Mouse (Mus musculus) natural killer cell, adult 2 months (primary cell): ENCODE measurements around the gene Gm49601.

Source experiments
- DNase-seq, 2 experiments: peaks; one replicate each; pipeline ENCODE4 v3.0.0; 2022; ENCODE audit warnings: low spot score in 2 of 2

Gm49601 gene

DNA sequence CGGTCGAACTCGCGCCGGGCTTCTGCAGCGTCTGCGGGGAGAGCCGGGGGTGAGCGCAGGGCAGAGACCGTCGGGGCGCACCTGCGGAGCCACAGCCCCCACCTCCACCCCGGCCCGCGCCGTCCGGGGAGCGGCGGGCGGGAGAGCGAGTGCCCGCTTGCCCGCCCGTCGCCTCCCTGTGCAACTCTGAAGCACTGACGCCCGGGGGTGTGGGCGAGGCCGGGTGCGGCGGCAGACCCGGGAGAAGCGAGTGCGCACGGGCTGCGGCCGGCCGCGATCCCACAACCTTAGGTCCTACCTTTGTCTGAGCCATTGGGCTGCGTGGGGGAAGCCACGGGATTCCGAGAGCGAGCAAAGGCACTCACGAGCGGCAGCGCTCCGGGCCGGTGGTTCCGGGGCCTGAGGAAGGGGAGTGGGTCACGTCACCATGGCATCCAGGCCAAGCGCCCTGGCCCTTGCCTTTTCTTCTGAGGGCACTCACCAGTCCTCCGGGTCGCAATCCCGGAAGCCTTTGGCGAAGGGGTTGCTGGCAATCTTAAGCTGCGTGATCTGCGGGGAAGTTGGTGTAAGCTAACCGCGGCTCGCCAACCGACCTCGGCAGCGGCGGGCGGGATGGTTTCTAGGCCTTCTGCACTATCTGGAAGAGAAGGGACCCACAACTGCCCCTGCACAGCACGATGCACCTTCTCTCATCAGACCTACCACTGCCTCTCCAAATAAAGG lies 43.6 kb downstream of the Gm49601 start:
- no peak for DNase-seq

DNA sequence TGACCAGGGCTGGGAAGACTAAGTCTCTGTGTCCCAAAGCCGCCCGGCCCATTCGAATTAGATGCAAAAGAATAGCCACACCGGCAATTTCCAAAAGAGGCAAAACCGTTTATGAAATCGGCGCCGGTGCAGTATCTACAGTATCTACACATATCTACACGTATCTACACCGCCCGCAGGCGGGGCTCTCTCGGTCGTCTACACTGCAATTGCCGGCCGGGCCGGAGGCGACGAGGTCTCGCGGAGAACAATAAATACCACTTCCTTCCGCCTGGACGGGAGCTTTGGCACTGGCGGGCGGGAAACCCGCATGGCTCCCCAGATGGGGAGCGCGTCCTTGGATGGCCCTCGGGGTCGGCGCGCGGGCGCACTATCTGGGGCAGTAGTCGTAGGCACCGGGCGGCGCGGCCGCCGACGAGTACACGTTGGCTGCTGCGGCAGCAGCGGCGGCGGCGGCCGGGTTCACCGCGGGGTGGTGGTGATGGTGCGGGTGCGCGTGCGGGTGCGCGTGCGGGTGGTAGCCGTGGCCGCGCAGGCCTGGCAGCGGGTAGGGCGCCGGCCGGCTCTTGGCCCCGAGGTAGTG lies 44.5 kb downstream of the Gm49601 start:
- DNase-seq: no peak

DNA sequence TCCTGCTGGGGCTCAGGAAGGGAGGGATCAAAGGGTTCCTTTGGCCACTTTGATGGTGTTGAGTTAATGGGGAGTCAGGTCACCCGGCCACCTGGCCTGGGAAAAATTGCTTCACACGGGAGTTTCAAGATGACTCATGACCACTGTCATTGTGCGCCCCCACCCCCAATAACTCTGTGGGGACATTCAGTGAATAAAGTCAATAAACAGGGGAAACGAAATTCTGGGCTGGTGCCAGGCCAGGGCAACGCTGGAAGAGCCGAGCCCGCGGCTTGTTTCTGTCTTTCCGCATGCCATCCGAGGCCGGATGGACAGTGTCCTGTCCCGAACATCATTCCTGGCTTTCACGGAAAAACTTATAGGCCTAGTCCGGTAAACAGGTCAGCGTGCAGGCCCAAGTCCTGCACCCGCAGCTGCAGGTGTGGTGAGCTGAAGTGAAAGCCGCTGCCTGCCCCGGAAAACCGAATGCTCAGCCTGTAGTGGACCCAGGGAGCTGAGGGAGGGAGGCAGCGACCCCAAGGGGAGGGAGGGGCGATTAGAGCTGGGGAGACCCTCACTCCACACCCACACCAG lies 45.1 kb downstream of the Gm49601 start:
- no peak for DNase-seq

DNA sequence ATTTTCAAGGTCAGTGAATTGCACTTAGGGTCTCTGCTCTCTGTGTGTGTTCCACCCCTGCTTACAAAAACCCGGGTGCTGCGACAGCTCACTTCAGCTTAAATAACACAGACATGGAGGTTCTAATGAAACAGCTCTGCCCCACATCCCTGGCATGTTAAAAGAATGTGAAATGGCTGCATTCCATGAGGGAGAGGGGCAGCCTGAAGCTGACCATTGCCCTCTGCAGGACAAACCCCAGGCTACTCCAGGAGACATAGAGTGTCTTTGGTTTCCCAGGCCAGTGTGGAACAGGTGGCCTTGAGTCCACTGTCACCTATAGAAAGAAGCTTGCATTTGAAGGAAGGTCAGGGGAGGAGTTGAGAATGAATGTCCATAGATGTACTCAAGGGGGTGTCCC lies 45.8 kb downstream of the Gm49601 start:
- no peak for DNase-seq

DNA sequence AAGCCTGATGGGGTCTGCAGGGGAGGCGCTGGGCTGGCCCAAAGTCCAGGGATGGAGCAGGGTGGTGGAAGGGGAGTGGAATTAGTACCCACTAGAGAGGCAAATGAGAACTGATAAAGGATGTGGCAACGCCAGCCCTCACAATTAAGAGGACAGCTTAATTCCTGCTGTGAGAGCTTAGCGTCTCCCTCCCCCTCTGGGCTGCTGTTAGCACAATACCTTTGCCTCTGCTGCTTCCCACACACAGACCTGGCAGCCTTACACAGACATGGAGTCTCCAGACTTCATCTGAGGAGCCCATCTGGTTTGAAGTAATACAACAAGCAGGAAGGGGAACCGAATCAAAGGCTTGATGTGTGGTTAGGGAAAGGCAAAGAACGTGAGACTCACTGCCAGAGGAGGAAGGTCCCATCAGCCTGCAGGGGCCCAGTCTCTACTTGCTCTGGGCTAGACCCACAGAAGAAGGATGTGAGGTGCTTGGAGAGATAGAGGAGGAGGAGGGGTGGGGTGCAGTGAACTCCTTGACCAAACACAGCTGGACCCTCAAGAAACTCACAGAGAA lies 48.5 kb downstream of the Gm49601 start:
- DNase-seq: no peak

DNA sequence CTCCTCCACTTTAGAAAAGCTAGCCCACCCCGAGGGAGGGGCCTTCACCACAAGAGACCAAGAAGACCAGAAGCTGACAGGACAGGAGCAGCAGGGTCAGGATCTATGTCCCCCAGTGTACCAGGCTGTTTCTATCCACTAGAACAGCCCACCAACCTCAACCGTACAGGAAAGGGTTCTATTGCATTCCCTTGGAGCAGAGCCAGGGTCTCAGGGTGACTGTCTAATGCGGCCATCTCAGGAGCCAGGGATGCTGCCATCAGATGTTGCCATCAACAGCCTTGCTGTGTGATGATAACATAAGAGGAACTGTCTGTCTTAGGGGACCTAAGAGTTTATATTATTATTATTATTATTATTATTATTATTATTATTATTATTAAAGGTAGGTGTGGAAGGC lies 49.2 kb downstream of the Gm49601 start:
- no peak for DNase-seq

DNA sequence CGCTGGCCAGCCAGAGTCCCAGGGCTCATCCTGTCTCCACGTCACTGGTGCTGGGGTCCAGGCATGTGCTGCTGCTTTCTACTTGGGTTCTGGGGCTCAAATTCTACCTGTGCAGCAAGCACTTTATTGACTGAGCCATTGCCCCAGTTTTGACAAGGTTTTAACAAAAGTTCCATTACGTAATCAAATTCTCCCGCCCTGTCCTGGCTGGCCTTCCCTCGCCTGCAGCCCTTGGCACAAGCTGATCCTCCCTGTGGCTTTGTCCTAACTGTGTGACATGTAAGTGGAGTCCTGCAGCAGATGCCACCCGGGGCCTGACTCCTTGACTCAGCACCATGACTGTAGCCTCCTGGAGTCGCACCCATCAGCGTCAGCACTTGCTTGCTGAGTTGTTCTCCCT lies 52.0 kb downstream of the Gm49601 start:
- no peak for DNase-seq
